Mouse (Mus musculus) gastrocnemius, postnatal 10 days (tissue): ENCODE results near the gene Hmgn2. TPM values are rescaled to one million over a fixed set of nuclear protein-coding genes. Genes with fewer than 3 reads are reported as not detected.
A peak's percentile ranks its signal among the peaks of the same experiment; 100 is the strongest.
"Not testable (repeated sequence)": the region's sequence is repeated elsewhere in the genome, so short reads cannot be mapped to it uniquely, and the experiment has no call there.

ENCODE experiments used
- DNase-seq: peaks from one replicate; pipeline ENCODE4 v3.0.0; 2021; ENCODE audit warnings: mixed read lengths
- long read RNA-seq, 2 experiments: library from polyadenylated mRNA; stranded (forward); transcript quantifications; one replicate each; pipeline ENCODE4 v2.0.0; 2021
- total RNA-seq, 2 experiments: library from RNA; stranded (reverse); gene quantifications; 2 replicates each; pipeline ENCODE4 v1.2.3; 2021

The Hmgn2 gene
- total RNA-seq, result 100 to 1,000 TPM; 225 to 257 TPM
- long read RNA-seq, experiment 1, transcript Hmgn2-203 (6 exons, 1,265 nt), result major isoform, 287 of 300 reads
- long read RNA-seq, experiment 1, partial matches to known transcripts, result 2 of 300 reads
- long read RNA-seq, experiment 1, other reads (novel, unspliced or antisense), result 8 of 300 reads
- long read RNA-seq, experiment 2, transcript Hmgn2-203 (6 exons, 1,265 nt), result major isoform, 317 of 324 reads
- long read RNA-seq, experiment 2, partial matches to known transcripts, result 2 of 324 reads
- long read RNA-seq, experiment 2, other reads (novel, unspliced or antisense), result 2 of 324 reads

DNA sequence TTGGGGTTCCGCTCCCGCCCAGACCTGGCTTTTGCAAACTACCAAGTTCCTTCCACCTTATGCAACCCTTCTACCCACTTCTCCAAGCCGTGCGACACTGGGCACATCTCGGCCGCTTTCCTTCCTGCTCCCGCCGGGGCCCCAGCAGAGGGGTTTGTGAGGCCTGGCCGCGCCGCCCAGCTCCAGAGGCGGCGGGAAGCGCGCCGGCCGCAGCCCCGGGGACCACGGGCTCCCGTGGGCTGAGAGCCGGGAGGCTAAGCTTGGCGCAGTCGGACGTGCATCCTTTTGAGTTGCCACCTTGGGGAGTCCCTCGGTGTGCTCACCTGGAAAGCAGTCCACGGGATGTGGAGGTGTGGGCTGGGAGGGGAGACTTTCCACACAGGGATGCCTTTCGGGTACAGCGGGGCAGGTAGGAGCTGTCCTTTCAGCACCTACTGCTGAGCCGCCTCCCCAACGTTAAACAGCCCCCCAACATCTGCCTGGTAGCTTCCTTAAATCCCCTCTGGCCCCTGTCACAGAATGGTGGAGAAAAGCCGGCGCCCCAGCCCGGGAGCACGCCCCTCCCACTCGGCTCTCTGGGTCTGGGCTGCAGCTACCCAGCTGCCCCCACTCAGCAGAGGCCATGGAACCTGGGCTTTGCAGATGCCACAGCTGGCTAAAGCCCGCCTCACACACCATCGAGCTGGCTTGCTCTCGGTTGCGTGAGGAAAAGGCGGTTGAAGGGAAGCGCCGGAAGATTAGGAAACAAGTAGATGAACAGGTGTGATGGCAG is at the start of gene Hmgn2:
TSS of gene Hmgn2 (minus strand) at position 501 of the 772 bp plus-strand sequence.
- DNase-seq, result peak; percentile 44

DNA sequence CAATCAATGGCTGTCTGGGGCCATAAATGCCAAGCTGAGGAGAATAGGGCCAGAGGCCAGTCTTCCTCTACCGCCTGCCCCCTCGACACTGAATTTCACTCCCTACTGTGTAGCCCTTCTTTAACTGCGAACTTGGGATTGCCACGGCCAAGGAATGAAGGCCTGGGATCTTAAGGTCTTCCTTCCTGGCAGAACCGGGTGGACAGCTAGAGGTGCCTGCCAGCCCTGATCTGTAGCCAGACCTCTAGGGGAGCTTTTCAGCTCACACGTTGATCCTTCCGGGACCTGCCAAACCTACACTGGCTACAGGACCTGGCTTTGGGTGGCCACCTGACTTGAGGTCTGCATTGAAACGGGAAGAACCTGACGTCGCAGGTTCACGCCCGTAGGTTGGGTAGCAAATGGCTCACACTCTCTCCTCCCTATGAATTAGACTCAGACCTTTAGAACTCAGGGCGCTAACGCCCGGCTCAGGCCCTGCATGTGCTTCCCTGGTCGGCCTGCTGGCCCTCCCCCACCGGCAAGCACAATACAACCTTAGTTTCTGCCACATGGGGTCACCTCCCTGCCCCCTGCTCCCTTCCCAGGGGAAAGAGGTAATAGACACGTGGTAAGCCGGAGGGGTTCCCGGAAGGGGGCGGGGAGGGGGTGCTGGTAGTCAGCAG is 48.9 kb upstream of the Hmgn2 start:
- DNase-seq, result no peak

DNA sequence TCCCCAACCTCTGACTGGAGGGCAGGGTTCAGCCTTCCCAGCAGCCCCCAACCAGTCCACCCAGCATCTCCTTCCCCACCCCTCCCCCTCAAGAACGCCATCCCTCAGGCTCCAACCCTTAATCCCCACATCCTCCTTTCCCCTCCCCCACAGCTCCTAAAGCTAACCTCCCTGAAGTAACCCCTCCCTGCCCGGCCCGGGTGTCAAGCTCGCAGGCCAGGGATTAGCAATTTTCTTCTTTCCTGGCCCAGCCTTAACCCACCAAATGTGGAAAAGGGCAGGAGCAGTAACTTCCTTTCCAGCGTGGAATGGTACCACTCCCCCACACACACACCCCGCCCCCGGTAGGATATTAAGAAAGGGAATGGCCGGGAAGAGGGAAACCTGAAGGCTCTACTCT is 48.3 kb upstream of the Hmgn2 start:
- DNase-seq, result no peak

DNA sequence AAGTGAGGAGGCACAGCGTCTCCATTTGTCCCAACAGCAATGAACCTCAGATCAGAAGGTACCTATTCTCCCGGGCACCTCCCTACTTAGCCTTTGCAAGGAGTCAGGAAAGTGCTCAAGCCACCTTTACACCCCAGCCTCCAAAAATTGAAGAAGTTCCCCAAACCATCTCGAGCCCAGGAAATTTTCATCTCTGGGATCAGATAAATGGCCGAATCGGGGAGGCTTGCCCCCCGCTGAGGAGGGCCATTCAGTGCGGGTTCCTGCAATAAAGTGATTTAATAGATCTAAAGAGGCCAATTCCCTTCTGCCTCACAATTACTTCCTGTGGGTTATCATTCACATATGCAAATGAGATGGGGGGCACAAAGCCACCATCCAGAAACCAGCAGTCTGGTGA is 47.8 kb upstream of the Hmgn2 start:
- no peak for DNase-seq

DNA sequence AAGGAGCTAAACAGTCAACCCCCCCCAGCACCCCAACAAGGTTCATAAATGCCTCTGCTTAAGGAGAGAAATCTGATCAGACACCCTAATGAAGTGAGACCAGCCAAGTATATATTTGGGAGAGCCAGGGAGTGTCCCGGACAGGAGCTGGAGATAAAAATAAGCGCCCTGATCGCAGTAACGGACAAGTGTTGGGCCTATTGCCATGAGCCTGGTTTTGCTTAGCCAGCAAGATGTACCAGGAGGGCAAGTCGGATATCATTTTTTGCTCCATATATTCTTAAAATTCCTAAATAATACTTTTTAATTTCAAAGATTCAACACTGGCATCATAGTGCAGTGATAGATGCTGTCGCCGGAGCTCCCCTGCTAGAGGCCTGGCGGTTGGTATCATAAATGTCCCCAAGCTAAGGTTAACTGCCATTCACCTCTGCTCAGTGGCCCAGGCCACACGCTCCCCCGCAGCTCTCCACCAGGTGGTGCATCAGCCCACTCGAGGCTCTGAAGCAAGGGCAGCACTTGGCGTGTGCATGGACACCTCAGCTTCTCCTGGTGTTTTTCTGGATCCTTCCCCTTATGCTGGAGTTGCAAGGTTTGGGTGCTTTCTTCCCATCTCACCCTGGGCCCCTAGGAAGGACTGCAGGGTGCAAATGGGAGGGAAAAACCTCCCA is 44.5 kb upstream of the Hmgn2 start:
- peak; percentile 32 for DNase-seq

DNA sequence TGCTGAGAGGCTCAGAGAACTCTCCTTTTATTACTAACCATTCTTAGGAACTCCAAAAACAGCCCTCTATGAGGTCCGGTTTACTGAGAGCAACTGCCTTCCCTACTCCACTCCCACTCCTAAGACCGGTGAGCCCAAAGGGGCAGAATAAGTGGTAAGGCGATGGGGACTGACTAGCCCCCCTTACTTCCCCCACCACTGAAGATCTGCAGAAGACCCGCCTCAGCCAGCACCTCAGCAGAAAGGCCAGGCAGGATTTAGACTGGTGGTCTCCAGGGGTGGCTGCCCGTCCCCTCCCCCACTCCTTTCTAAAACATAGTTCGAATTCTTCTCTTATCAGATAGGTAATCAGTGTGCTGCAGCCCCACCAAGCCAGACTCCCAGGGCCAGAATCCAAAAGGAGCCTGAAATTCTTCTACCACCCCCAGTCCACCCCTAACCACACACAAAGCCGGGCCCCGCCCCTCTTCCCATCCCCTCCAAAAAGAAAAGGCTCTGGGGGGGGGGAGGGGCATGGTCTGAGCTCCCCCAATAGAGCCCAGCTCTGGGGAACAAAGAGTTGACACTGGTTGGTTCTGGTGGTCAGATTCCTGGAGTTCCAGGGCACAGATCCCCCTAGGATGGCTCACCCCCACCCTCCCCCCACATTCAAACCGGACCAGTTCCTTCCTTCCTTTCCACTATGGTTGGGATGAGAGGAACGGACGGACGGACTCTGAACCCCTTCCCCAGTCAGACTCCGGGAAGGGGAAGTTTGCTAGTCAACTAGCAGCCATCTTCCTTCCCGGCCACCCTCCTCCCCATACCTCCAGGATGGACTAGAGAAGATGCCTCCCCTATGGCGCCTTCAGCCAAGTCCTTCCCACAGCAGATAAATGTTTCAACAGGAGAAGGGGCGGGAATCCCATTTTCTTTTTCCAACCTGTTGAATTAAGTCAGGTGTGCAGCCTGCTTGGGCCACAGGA is 43.3 kb upstream of the Hmgn2 start:
- DNase-seq, result no peak

DNA sequence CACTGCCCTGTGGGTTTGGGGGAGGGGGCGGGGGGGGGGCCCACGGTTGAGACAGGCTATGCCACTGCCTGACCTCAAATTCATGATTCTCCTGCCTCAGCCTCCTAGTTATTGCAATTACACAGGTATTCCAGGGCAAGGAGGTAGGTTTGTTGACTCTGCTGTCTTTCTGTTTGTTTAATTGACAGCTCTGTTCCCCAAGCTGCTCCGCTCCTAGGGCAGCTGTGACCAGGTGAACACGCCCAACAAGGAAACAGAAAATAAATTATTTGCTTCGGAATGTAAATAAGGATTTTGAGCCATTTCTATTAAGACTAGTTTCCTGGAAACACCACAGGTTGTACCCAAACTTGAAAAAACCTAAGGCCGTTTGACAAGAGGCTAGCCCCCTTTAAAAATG is 41.3 kb upstream of the Hmgn2 start:
- no peak for DNase-seq

DNA sequence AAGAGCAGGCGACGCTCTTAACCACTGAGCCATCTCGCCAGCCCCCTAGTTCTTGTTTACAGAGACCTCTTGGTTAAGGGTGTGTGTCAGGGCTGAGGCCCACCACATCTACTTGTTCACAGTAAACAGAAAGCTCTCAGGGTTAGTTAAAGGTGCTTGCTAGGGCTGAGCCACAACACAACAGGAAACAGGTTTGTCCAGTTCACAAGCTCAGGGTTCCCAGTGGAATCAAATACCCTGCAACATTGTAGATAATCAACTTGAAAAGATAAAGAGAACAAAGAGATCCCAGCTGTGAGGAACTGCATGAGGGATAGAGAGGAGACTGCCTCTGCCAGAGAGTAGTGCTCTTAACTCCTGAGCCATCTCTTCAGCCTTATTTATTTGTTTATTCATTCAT is 38.4 kb upstream of the Hmgn2 start:
- DNase-seq, result no peak

DNA sequence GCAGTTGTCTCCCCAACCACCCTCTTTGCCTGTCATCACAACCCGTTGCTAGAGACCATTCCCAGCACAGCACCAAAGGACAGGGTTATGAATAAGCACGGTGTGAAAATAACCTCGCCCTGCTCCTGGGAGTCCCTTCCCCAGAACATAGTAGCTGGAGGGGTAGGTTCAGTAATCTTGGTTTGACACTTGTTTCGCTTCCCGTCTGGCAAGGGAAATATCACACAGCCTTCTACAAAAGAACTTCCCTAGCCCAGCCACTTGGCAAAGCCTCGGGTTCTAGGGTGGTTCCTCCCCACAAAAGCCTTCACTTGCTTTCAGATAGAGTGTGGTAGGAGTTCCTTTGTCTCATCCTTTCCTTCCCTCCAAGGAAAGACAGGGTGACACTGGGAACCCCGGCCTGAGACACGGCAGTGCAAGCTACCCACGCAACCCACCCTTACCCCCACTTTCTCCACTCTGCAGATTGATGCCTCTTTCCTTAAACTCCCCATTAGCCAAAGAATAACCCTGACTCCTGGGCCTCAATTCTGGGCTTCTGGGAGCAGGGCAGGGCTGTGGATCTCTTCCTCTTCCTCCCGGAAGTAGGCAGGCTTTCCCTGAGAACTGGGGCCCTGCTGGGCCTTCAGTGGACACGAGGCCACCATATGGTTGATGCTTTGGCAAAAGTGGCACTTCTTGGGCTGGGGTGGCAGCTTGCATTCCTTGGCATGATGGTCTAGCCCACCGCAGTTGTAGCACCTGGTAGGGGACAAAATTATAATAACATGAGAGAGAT is 37.3 kb upstream of the Hmgn2 start:
- no peak for DNase-seq

DNA sequence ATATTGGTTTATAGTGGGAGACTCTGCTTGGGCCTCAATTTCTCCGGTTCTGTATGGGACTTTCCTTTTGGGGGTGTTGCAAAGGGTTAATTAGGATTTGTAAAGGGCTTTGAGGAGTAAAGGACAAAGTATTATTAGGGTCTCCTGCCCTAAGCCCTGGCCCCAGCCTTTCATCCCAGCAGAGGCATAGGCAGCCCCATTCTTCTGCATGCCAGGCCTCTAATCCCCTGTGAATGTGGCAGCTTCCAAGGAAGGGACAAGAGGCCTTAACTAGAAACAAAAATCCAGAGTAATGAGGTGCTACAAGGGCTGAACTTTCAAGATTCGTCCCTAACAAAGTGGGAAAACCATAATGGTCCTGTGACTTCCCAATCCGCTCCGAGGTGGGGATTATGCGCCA is 34.5 kb upstream of the Hmgn2 start:
- DNase-seq, result no peak

DNA sequence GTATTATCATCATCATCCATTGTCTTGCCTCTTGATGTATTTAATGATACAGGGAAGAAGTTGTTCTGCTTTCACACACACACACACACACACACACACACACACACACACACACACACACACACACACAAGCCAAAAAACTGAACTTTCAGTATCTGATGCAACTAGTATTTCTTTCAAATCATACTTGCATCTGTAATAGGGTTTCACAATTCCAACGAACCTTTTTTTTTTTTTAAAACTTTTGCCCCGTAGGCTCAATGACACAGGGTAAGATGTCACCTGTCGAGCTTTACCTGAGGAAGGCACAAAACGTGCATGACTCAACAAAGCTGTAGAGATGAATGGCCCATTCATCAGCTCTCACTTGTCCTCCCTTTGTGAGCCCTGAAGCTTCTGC is 33.8 kb upstream of the Hmgn2 start:
- no peak for DNase-seq

DNA sequence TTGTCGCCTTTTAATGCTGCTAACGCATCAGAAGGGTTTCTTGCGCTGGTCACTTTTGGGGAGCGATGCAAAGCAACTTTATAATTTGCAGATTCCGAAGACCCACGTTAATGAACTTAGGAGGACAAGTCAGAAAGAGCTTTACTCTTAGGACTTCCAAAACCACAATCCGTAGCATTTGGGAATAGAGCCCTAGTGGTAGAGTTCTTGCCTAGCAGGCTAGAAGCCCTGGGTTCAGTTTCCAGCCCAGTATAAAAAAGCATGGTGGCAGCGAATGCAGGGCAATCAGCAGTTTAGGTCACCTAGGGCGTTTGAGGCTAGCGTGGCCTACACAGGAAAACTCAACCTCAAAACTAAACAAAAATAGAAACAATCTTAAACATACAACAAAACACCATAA is 33.3 kb upstream of the Hmgn2 start:
- DNase-seq, result no peak

DNA sequence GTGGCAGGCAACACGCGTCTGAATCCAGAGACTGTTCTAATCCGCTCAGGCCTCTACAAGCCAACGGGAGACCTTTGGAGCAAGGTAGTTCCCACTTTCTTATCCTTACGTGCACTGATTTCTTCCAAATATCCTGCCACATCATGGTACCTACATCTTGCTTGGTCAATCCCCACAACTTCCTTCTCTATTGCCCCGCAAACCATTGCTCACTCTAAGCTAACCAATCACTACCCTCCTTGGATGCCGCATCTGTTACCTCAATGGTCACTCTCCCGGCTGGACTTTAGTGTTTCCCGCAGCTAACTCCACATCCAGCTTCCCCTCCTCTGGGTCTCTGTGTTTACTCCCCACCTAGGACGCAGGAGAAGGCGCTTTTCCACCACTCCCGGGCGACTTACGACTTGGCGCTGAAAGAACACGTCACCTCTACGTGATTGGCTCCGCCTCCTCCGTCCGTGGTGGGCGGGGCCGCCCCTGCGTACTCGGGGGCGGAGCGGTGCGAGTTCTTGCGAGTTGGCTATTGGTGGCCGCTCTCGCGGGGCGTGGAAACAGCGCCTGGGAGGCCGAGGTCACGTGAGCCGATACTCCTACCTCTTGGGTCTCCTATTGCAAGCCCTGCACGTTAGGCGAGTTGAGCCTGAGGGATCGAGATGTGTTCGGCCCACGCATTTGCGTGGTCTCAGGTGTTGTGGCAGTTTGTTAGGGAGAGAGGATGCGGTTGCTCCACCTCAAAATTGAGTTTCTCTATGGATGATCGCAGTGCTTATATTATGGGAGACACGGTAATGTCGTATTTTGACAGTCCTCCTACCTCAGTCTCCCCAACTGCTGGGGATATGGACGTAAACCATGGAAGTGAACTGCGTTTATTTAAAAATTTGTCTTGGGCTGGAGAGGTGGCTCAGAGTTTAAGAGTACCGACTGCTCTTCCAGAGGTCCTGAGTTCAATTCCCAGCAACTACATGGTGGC is 32.3 kb upstream of the Hmgn2 start, which contains the start of gene Dhdds:
TSS of gene Dhdds (minus strand) at position 453 of the 973 bp plus-strand sequence.
- peak; percentile 95 for DNase-seq

DNA sequence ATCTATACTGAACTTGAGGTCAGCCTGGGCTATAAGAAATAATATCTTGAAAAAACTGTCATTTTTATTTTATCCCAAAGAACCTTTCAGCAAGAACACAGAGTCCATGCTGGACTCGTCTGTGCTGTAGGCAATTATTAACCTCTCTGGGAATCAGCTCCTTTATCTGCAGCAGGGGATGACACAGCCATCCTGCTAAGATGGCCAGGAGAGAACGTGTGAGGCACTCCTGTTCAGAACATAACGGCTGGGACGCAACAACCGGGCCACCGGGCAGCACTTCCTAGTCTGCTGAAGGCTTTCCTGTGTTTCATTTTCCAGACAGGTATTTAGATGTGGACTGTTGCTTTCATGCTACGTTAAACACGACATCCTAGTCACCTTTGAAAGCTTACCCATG is 26.2 kb upstream of the Hmgn2 start:
- DNase-seq, result no peak

DNA sequence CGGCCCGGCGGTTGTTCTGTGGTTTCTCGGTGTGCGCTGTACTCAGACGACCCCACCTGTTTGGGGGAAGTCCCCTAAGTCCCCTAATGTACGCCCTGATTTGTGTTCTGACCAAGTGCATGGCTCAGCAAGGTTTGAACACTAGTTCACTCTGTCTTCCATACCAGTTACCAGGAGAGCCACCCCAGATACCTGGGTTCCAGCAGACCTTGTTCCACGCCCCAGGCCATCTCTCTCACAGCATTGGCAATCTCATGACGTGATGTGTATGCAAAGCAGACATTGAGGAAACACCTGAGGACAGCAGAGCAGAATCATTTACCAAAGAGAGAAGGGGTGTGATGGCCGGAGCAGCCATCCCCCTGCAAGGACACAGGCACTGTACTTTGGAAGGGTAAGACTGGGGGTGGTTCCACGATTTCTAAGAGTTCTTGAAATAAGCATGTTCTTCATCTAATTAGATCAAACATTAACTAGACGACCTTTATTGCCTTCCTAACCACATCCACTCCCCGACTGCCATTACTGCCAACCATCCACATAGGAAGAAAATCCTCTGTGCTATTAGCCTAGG is 22.7 kb upstream of the Hmgn2 start:
- DNase-seq, result no peak

DNA sequence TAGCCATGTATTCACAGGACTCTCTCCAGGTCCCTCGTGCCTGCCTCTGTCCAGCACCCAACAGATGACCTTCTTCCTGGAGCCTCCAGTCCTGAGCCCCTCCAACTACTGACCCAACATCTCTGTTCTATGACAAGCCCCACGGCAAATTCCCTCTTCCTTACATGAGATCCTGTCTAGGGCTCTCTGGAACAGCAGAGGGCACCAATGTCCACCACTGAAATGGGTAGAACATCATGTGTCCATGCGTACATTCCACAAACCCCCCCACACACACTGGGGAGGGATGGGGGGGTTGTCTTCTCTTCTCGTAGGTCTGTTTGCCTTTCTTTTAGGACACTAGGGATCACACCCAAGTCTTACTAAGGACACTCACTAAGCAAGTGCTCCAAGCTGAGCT is 21.6 kb upstream of the Hmgn2 start:
- no peak for DNase-seq

DNA sequence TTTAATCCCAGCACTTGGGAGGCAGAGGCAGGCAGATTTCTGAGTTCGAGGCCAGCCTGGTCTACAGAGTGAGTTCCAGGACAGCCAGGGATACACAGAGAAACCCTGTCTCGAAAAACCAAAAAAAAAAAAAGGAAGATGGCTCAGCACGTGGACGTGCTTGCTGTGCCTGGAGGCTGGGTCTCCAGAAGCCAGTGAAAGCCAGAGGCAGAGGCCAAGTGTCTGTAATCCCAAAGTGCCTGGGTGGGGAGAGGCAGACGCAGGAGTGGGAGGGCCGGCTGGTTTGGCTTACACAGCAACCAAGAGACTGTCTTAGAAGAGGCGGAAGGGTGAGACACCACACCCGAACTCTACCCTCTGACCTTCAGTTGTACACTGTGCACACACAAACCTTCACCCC is 19.8 kb upstream of the Hmgn2 start:
- DNase-seq, result not testable (repeated sequence)

DNA sequence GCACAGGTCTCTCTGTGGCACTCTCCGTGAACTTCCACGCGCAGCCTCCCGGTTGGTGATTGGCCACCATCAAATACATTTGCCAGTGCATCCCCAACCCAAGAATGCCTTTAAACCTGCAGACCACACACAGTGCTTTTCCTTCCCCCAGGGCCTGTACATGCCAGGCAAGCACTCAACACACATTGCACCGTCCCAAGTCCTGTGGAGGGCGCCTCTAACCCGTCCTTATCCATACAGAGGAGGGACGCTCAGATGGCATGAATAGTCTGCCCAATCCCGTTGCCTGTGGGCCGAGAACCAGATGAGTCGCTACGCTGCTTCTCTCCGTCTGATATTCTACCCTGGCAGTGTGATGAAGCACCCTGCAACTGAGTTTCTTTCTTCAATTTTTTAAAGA is 14.5 kb upstream of the Hmgn2 start:
- DNase-seq, result no peak

DNA sequence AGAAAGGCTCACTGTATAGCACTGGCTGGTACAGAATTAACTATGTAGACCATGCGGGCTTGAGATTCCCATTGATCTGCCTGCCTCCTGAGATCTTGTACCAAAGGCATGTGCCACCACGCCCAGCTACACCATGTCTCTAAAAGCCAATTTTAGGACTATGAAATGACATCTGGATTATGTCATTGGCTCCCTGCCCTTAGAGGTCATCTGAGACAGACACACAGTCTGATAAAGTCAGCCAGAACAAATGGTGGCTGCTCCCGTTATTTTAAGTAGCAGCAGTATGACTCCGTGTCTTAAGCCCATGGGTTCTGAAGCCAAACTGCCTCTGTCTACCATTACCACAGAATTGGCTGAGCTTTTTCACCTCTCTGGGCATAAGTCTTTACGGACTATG is 12.0 kb upstream of the Hmgn2 start:
- no peak for DNase-seq
